Mouse (Mus musculus): ENCODE results near the gene Fdx1. TPM values are rescaled to one million over a fixed set of nuclear protein-coding genes. Genes with fewer than 3 reads are reported as not detected.

The Fdx1 gene
- 10 to 100 TPM; 42.1 to 48.2 TPM for total RNA-seq (2021)
- long read RNA-seq, experiment 1, transcript Fdx1-201 (4 exons, 875 nt) = major isoform, 100 of 107 reads
- long read RNA-seq, experiment 1, partial matches to known transcripts = 5 of 107 reads
- long read RNA-seq, experiment 1, other reads (novel, unspliced or antisense) = 2 of 107 reads
- long read RNA-seq, experiment 2, transcript Fdx1-201 (4 exons, 875 nt) = major isoform, 57 of 57 reads
- long read RNA-seq, experiment 2, partial matches to known transcripts = 0 of 57 reads
- long read RNA-seq, experiment 2, other reads (novel, unspliced or antisense) = 0 of 57 reads

DNA sequence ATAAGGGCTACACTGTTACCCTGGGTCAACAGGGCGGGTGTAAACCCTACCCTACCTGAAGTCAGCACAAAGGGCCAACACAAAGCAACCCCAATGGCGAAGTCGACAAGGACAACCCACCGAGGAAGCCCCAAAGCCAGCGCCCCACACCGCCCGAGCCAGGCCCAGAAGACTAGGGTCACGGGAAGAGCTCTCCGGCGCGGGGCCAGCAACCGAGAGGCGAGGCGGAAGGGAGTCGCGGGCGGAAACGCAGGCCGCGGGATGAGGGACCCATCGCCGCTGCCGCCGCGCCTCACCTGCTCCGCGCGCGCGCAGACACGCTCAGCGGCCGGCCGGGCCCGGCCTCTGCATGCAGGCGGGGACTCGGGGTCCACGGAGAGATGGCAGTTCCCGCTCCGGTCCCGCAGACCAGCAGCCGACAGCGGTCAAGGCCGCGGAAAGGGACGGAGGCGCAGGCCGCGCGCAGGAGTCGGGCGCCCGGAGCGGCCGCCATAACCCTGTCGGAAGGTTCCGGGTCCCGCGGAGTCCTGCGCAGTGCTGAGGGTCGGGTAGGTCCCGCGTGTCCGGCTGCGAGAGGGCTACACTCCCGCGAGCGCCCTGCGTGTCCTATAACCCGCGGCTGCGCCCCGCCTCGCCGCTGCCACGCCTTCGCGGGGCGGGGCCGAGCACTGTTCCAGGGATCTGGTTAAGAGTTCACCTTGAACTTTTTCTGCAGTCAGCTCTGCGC lies at the start of gene Fdx1:
Gene Fdx1 (minus strand): TSS at position 582 of the 727 bp plus-strand sequence.
- peak; percentile 82 for DNase-seq

- no peak for DNase-seq
Observed at GRCm38 (mm10) chr9:52012781-52013436, 49.6 kb upstream of the Fdx1 start.

GRCm38 (mm10) chr9:52012311-52012710 lies 49.0 kb upstream of the Fdx1 start:
- DNase-seq = no peak

- no peak for DNase-seq
Observed at GRCm38 (mm10) chr9:52008511-52008910, 45.2 kb upstream of the Fdx1 start.

DNA sequence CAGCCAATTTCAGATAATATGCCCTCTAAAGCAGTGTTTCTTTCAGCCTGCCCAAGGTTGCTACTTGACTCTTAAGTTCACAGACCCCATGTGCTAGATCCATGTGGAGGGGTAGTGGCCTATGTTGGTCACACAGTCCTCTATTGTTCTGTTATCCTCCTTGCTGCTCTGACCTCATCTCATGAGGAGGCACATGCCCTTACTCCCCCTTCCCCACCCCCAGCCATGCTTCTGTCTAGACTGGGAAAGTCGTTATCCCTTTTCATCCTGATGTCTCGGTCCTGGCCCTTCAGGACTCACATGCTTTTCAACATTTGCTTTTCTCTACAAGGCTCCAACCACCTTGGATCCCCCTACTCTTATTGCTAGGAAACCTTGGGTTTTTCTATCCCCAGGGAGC lies 44.0 kb upstream of the Fdx1 start:
- DNase-seq = no peak

DNA sequence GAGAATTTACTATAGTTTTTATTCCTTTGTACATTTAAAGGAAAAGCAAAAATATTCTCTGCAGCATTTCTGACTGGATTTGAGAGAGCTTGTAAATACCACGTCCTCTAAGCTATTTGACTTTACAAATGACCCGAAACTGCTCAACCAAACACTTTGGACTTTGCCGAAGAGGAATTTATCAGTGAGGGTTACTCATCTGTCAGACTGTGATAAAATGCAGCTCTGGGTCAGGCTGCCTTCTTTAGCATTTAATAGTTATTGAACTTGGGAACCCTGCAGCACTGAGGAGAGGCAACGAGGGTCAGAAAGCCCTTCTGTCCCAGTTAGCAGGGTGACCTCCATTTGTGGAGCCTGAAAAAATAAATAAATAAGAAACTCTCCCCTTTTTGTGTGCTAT lies 40.1 kb upstream of the Fdx1 start:
- no peak for DNase-seq

DNA sequence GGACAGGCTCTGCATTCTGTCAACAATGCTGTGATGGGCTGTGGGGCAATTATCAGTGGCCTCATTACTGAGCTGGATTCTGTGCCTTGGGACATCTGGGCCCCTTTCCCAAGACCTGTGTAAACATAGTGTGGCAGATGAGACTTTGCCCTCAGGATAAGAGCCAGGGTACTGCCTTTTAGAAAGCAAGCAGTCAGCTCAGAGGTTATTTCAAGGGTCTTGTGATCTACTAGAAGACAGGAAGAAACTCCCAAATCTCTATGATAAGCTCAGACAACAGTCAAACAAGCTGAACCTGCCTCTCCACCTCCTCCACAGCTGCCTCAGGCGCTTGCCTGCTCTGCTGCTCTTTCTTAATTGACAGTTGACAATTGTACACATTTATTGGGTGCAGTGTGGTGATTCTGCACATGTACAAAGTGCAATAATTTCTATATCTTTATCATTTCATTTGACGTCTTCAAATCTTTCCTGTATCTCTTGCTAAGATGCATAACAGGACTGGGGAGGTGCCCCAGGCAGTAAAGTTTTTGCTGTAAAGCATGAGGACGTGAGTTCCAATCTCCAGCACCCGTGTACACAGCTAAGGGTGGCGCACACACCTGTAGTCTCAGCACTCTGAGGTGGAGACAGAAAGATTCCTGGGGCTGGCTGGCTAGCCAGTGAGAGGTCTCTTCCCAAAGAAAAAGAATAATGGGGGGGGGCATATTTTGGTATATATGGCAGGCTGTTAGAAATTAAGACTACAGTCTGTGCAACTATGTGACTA lies 32.2 kb upstream of the Fdx1 start:
- DNase-seq = no peak

- no peak for DNase-seq
Observed at GRCm38 (mm10) chr9:51994636-51995260, 31.4 kb upstream of the Fdx1 start.

- no peak for DNase-seq
Observed at GRCm38 (mm10) chr9:51993486-51994275, 30.3 kb upstream of the Fdx1 start.

DNA sequence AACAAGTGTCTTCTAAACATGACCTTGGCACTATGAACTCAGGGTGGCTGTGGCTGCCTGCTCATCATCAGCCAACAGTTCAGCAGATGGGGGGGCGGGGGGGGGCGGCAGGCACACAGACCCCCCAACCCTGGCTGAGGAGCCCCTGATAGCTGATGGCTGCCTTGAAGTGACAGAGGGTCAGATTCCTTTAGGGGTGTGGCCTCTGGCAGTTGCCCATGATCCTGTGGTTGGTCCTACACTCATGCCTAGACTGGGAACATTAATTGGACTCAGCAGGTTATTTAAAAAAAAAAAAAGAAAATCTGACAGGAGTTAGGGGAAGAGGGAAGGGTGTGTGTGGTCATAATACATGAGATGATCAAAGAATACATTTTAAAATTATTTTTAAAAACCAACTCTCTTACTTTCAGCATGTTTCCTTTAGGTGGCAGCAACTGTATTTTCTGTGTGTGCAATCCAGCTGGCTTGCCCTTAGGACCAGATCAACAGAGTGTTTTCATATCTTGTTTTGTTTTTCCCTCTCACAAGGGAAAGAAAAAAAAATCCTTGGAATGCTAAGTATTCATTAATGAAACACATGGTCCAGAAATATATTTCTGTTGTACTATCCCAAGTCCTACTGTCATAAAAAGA lies 28.0 kb upstream of the Fdx1 start:
- no peak for DNase-seq

DNA sequence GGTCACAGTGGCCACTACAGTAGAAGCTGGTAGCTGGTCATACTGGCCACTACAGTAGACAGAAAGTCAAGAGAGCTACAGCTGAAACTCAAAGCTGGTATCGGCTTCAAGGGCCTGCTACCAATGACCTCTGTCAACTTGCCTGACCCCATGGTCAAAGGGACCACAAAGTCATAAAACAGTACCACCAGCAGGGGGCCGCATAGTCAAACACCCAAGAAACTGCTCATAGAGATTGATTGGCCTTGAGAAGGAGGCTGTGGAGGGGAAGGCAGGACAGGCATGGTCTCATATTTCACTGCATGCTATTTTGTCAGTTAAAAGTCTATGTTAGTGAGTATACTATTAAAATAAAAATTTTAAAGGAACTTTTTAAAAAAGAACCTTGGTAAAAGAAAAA lies 27.5 kb upstream of the Fdx1 start:
- DNase-seq = no peak

DNA sequence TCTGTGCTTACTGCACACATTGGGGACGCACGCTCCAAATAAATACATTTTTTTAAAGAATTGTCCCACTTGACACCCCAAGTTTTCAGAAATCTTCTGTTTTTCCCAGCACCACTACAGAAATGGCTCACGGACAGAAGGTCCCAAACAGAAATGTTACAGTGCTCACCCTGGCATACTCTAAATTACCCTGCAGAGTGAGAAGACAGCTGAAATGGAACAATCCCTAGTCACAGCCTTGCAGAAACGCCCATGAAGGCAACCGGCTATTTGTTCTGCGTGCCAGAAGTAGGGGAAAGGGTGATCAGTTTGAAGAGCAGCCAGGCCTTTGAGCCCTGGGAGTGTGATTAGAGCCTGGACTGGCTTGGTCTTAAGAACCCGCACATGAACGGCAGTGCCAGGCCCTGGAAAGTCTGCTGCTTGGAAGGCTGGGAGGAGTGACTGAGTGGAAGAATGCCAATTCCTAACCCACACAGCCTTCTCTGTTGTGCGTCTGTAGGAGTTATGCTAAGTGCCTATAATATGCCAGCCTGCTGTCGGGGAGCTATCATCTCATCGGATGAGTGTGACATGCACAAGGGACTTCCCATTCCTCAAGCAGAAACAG lies 22.2 kb upstream of the Fdx1 start:
- no peak for DNase-seq

- peak; percentile 28 for DNase-seq
Observed at GRCm38 (mm10) chr9:51981131-51981530, 17.8 kb upstream of the Fdx1 start.

- no peak for DNase-seq
Observed at GRCm38 (mm10) chr9:51979301-51979700, 15.9 kb upstream of the Fdx1 start.

- DNase-seq = no peak
Observed at GRCm38 (mm10) chr9:51978545-51979259, 15.3 kb upstream of the Fdx1 start.

DNA sequence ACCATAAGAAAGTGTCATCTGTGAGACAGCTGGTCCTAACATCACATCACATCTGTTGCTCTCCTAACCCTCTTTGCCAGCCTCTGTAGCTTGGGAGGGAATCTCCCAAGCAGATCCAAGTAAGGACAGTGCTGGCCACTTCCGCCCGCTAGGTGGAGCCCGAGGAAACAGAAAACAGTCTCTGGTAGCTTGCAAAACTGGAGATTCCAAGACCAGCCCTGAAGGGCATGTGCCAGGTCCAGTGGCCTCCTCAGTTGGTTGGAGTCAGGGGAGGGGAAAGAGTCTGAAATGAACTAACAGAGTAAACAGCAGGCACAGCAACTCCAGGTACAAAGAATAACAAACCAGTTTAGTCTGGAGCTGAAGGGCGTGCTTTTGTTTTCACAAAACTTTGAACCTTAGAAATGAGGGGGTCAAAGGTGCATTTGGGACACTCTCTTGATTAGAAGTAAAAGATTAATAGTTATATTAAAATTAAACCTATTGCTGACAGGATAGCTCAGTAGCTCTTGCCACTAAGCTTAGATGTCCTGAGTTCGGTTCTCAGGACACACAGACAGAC lies 14.2 kb upstream of the Fdx1 start:
- peak; percentile 71 for DNase-seq

- DNase-seq = no peak
Observed at GRCm38 (mm10) chr9:51974871-51975270, 11.5 kb upstream of the Fdx1 start.

DNA sequence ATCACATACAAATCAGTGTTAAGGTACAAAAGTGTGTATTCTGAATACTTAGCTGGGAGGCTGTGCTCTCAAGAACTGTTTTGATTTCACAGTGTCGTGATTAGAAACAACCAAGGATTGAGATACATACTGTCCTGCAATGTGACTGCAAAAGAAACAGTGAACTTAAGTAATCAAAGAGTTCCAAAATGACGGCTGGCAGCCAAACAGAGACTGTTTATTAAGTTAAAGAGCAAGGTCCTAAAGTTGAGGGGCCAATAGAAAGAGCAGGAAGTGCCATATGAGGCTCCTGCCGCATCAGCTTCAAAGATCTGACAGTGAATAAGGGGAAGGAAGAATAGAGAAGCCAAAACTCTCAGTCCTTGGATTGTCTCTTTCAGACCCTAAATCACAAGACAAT lies 10.5 kb upstream of the Fdx1 start:
- DNase-seq = no peak

DNA sequence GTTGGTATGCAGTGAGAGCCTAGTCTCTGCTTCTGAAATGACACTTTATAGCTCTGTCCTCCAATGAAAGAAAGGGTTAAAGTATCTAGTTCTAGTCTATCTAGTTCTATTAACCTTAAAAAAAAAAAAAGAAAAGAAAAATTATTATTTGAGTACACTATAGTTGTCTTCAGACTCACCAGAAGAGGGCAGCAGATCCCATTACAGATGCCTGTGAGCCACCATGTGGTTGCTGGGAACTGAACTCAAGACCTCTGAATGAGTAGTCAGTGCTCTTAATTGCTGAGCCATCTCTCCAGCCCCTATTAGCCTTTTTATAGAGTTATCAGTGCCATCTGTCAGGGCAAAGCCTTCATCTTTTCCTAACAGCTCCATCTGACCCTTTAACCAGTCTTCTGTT lies 3.0 kb upstream of the Fdx1 start:
- no peak for DNase-seq

Measured in gastrocnemius, postnatal 25 days (tissue).